Mouse (Mus musculus) ES-CJ7 (cell line): ENCODE data around the gene Zfp239.

Experiments used
- DNase-seq: peaks from one replicate; pipeline ENCODE4 v3.0.0; 2011; ENCODE audit warnings: low read depth, low spot score

The Zfp239 gene

DNA sequence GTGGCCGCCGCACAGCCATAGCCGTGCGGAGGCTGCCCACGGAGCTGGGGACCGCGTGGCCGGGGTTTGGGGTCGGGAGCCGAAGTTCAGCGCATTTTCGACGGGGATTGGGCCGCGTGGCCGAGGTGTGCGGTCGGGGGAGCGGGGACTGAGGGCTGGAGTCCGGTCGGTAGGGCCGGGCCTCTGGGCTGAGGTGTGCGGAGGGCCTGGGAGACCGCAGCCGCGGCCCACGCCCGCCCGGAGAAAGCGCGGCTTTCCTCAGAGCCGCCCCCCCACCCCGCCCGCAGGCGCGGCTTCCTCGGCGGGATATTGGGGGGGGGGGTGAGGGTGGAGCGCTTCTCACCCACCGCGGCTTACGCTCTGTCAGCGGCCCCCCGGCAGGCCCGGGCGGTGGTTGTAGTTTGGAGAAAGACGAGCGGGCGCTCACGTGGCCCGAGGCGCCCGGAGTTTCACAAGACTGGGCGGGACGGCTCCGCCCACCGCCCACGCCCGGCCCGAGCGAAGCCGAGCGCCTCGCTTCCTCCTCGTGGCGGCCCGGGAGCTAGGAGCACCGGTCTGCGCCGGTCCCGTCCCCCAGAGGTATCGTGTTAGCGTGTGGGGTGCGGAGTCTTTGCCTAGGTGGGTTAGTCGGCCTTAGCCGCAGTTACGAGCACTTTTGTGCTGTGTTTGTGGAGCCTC, 45.5 kb downstream of the Zfp239 start:
- DNase-seq = peak; percentile 92

DNA sequence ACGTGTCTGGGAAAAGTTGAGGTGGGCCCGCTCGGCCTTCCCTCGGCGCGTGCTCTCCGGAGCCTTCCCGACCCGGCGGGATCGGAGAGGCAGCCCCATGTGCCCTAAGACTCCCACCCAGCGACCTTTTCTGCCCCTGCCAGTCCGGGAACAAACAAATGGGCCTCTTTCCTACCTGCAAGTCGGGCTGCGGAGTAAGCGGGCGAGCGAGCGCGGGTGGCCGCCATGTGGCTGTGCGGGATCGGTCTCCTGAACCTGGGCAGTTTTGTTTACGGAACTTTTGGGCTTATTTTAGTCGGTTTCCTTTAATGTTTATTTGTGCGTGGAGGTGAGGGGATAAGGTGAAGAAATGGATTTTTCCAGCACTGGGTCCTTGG, 46.1 kb downstream of the Zfp239 start:
- DNase-seq = no peak

DNA sequence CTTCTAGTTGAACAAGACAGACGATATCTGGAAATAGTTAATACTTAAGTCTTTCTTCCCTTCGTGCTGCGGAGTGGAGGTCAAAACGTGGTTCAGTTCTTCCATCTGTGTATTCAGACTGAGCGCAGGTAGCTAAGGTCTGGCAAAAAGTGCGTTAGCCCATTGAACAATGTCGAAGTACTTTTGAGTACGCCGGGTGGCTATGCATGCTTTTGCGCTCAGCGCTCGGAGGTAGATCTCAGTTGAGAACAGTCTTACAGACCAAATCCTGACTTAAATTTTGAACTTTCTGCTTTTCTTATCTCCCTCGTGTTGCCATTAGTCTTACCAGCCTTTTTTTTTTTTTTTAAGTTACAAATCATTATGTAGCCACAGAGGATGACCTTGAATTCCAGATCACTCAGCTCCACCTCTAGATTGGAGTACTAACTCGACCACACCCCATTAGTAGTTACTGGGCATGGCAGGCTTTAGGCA, 46.6 kb downstream of the Zfp239 start:
- peak; percentile 90 for DNase-seq

DNA sequence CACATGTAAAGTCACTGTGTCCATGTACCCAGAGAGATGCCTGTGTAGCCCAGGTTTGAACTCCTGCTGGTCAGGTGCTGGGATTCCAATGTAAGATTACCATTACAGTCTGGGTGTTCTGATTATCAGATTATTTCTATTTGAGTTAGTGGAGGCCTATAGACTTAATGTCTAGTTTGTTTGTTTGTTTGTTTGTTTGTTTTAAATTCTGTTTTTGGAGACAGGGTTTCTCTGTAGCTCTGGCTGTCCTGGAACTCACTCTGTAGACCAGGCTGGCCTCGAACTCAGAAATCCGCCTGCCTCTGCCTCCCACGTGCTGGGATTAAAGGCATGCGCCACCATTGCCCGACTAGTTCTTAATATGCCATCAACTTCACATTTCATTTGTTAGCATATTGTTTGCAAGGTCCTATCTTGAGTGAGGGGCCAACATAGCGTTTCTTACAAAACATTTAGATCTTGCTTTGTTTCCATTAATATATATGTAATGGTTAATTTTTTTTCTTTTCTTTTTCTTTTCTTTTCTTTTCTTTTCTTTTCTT, 48.3 kb downstream of the Zfp239 start:
- DNase-seq = no peak

DNA sequence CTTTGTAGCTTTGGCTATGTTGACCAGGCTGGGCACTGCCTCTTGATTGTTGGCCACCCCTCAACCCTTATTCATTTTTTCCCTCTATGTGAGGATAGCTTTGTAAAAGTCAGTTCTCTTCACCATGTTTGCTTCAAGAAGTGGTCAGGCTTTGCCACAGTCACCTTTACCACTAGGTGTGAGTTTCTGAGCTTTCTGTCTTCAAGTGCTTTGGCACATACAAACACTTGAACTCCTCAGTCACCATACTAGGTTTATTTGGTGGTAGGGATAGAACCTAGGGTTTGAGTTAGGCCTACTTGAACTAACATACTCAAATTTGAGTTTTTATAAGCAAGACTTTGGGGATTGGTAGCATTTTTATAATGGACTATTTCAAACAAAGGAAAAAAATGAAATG, 52.6 kb downstream of the Zfp239 start:
- no peak for DNase-seq

DNA sequence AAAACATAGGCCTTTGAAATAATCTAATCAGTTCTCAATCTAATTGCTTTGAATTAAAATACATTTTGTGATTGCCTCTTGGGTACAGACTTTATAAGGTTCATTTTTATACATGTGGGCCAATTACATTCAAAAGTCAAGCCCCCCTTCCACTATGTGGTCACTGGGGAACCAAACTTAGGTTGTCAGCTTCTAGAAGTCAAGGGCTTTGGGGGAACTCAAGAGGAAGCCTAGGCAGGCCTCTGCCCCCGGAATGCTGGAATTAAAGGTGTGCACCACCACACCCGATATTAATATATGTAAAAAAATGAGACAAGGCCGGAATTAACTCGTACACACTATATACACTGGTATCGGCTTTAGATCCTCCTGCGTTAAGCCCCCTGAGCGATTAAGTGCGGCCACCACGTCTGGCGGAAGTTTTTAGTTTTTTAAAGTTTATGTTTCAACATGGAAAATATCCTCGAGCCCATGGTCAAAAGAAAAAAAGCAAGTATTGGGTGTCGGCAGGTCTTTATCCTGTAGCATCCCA, 54.4 kb downstream of the Zfp239 start:
- DNase-seq = no peak

DNA sequence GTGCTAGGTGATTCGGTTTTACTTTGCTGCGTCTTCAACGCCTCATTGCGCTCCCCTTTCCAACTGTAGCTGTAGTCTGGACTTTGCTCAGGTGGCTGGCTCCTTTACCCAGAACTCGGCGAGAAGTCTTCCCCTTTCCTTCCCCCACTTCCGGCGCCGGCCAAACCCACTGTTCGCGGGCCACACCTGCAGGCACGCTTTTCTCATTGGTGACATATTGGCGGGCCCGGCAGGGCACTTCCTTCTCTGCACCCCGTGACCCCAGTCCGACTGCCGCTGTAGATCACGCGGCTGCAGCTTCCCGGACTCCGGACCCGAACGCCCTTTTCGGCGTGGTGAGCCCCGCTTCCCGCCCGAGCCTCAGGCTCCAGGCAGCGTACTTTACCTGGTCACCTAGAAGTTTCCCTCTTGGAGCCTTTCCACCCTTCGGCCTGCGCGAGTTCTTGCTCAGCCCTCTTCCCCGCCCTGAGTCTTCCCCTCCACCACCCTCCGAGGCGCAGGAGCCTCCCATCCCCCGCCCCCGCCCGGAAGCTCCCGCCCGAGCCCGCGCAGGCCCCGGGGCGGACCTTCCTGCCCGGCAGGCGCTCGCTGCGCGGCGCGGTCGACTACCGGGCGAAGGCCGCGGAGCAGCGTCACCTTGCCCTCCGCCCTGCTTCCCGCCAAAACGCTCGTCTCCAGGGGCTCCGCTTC, 55.0 kb downstream of the Zfp239 start:
- DNase-seq = peak; percentile 92

DNA sequence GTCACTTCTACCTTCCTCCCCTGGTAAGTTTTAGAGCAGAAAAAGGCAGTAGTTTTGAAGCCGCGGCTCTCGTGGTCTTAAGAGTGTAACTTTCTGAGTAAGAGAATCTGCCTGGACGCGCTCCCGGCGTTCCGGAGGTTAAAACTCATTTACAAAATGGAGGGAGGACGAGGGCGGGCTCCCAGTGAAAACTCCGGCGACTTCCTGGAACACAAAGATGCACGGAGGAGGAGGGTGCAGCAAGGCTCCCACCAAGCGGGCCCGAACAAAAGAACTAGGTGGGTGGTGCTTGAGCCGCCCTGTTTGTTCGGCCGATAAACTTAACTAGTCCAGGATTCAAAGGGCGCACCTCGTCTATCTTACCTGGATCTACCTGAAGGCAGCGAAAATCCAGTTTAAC, 55.7 kb downstream of the Zfp239 start:
- peak; percentile 93 for DNase-seq

DNA sequence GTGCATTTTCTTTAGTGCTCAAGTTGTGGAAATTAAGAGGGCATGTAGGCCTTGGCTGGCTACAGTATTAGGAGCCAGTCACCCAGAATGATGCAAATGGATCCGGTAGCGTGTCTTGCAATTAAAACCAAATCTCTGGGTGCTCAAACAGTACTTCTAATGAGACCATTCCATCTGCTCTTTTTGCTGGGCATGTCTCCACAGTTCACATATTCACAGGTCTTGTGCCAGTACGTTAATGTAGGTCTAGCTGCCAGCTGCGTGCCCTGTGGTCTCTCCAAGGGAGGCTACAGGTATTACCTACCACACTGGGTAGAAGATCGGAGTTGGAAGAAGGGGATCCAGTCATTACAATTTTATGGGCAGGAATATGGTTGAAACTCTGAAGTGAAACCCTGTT, 56.1 kb downstream of the Zfp239 start:
- DNase-seq = no peak

DNA sequence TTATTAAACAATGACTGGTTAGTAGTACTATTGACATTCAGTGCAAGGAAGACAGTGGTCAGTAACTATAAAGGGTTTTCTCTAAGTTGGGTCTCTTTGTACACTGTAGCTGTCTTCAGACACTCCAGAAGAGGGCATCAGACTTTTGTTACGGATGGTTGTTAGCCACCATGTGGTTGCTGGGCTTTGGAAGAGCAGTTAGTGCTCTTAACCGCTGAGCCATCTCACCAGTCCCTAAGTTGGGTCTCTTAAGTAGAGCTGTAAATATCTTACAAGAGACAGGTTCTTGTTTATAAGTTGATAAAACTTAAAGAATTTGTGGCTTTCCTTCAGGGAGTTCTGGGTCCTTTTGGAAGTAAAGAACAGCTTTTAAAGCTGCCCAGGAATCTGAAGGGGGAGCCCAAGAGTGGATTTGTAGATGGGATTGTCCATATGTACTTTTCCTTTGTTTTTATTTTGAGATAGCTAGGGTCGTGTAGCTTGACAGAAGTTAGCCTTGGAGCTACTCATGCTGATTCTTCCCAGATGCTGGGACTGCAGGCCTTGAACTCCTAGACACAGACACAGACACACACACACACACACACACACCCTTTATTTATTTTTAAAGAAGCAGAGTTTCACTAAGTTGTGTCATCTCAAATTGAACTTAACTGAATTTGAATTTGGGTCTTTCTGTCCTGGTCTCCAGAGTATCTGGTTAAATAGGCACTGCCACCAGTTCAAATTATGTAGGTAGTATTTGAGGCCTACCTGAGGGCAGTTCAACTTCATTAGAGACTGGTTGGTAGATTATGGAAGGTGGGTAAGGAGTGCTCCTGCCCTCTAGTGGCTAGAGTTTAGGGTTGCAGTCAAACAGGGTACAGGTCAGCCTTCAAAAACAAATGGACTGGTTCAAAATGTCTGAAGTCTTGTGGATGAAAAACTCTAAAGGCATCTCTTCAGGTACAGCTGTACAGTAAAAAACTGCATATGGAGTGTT, 59.0 kb downstream of the Zfp239 start:
- peak; percentile 87 for DNase-seq

DNA sequence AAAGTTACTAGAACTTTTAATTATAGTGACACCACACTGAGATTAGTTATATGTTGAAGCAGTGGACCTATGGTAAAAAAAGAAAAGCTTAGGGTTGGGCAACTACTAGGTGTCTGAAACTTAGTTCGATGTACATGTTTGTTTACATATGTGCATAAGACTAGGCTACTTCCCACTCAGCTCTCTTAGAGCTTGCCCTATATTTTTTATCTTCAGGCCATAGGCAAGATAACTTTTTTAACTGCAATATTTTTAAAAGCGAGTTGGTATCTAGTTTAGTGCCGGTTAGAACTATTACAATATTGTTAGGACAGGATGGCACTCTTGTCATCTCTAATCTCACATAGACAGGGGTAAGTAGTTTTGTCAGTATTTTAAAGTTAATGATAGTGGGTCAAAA, 60.1 kb downstream of the Zfp239 start:
- no peak for DNase-seq
